Mouse (Mus musculus) embryonic fibroblast, embryonic 13.5 days (primary cell): Measurements from ENCODE around the gene Iapp.
"Not testable (repeated sequence)": the region's sequence is repeated elsewhere in the genome, so short reads cannot be mapped to it uniquely, and the experiment has no call there.

Source experiments
- CTCF ChIP-seq: IDR thresholded peaks from 2 replicates; pipeline ENCODE4 v1.5.1; 2011; ENCODE audit warnings: mild to moderate bottlenecking, control low read depth, low read length, moderate library complexity, borderline replicate concordance; ENCODE audit not compliant: insufficient read depth
- POLR2A ChIP-seq: IDR thresholded peaks from 2 replicates; pipeline ENCODE4 v1.6.1; 2011; ENCODE audit warnings: low read depth, mild to moderate bottlenecking, control low read depth, low read length, moderate library complexity

- not testable (repeated sequence) for TF ChIP-seq POLR2A, CTCF
Measured at GRCm38 (mm10) chr6:142352099-142352498, 53.9 kb downstream of the Iapp start.
